ENCODE assay signal across 22 mouse cellular contexts in genomic region chr12:28899696-28900095, GRCm38 (mm10).
DNase-seq lines count a peak whose midpoint lies in the region; ATAC-seq and TF ChIP-seq lines count a peak whose summit lies in the region.
"Had no signal": no experiment of that assay in that cellular context is flagged by ENCODE, and none has a peak within 500 bp of the region (broad histone marks: within the 10 kb centered on the region; RNA-seq: fewer than 3 reads in every experiment).

No protein-coding gene starts in this region.

- H3K27me3 ChIP-seq in hindbrain, embryonic 10.5 days (ENCODE audit: insufficient read depth, poor library complexity, severe bottlenecking): no peaks in the 10 kb centered on the region
- H3K27me3 ChIP-seq in hindbrain, embryonic 12.5 days: no peaks in the 10 kb centered on the region
- H3K27me3 ChIP-seq in kidney, adult 2 months (replicated peaks; ENCODE audit: control insufficient read depth, insufficient read depth, low read length): no peaks in the 10 kb centered on the region
- no peaks in the 10 kb centered on the region for H3K27me3 ChIP-seq in liver, adult 2 months (ENCODE audit: control insufficient read depth, insufficient read depth, low read length)
- no peaks in the 10 kb centered on the region for H3K27me3 ChIP-seq in liver, postnatal 0 days (ENCODE audit: insufficient read depth, low read length)
- H3K27me3 ChIP-seq in neural tube, embryonic 13.5 days: no peaks in the 10 kb centered on the region
- no peaks in the 10 kb centered on the region for H3K27me3 ChIP-seq in neural tube, embryonic 15.5 days (replicated peaks)
- H3K27me3 ChIP-seq: forebrain, embryonic 13.5 days; heart, embryonic 15.5 days had no signal

- H3K9me3 ChIP-seq in hindbrain, embryonic 10.5 days: no peaks in the 10 kb centered on the region
- no peaks in the 10 kb centered on the region for H3K9me3 ChIP-seq in hindbrain, embryonic 12.5 days (replicated peaks)
- peaks cover 3% of the 10 kb centered on the region; the same call in 1 of the 2 replicates for H3K9me3 ChIP-seq in liver, postnatal 0 days (ENCODE audit: low read length)
- H3K9me3 ChIP-seq in neural tube, embryonic 13.5 days: no peaks in the 10 kb centered on the region
- no peaks in the 10 kb centered on the region for H3K9me3 ChIP-seq in neural tube, embryonic 15.5 days (replicated peaks)
- H3K9me3 ChIP-seq: embryonic facial prominence, embryonic 10.5 days; heart, embryonic 15.5 days had no signal

- peaks cover 14% of the 10 kb centered on the region for H3K4me1 ChIP-seq in hindbrain, embryonic 10.5 days (replicated peaks)
- peaks cover 4% of the 10 kb centered on the region for H3K4me1 ChIP-seq in hindbrain, embryonic 12.5 days
- H3K4me1 ChIP-seq in kidney, adult 2 months (ENCODE audit: control insufficient read depth, insufficient read depth, low read length): no peaks in the 10 kb centered on the region
- peaks cover 29% of the 10 kb centered on the region for H3K4me1 ChIP-seq in liver, adult 2 months (ENCODE audit: control insufficient read depth, insufficient read depth, low read length)
- no peaks in the 10 kb centered on the region for H3K4me1 ChIP-seq in liver, postnatal 0 days (ENCODE audit: insufficient read depth)
- H3K4me1 ChIP-seq in neural tube, embryonic 13.5 days (replicated peaks): peaks cover 19% of the 10 kb centered on the region
- peaks cover 3% of the 10 kb centered on the region; the same call in 1 of the 2 replicates for H3K4me1 ChIP-seq in neural tube, embryonic 15.5 days
- H3K4me1 ChIP-seq: forebrain, embryonic 13.5 days; heart, embryonic 15.5 days had no signal

- H3K4me3 ChIP-seq in hindbrain, embryonic 10.5 days: no peak overlapping the region
- no peak overlapping the region for H3K4me3 ChIP-seq in hindbrain, embryonic 12.5 days
- H3K4me3 ChIP-seq in kidney, adult 2 months (ENCODE audit: insufficient read depth, low read depth, low read length): no peak overlapping the region
- no peak overlapping the region for H3K4me3 ChIP-seq in liver, adult 2 months (ENCODE audit: insufficient read depth, low read depth, low read length)
- H3K4me3 ChIP-seq in liver, postnatal 0 days (ENCODE audit: low read depth, low read length): no peak overlapping the region
- H3K4me3 ChIP-seq in neural tube, embryonic 13.5 days: no peak overlapping the region
- H3K4me3 ChIP-seq in neural tube, embryonic 15.5 days (replicated peaks): no peak overlapping the region
- H3K4me3 ChIP-seq: embryonic facial prominence, embryonic 10.5 days; forebrain, embryonic 13.5 days; heart, adult 2 months; heart, embryonic 15.5 days had no signal

- no peak for TF ChIP-seq POLR2A in kidney, adult 2 months (IDR thresholded peaks at IDR 0.05; ENCODE audit: low read depth, low read length)
- no peak for TF ChIP-seq POLR2A in liver, adult 2 months (IDR thresholded peaks at IDR 0.05; ENCODE audit: extremely low read depth, insufficient read depth, low read length)

- ATAC-seq in hindbrain, embryonic 12.5 days (ENCODE audit: low FRiP score): no peak
- no peak for ATAC-seq in liver, postnatal 0 days
- no peak for ATAC-seq in neural tube, embryonic 13.5 days (ENCODE audit: low read depth)
- no peak; the same call in 1 of the 2 replicates for ATAC-seq in neural tube, embryonic 15.5 days (ENCODE audit: low FRiP score)
- ATAC-seq: CD4-positive, CD25-positive, alpha-beta regulatory T cell, adult 4 months; forebrain, embryonic 13.5 days; forebrain, postnatal 0 days had no signal

- WGBS in hindbrain, embryonic 10.5 days: 64% methylated on average over 4 of the region's 4 CpGs
- 52% methylated on average over 4 of the region's 4 CpGs for WGBS in hindbrain, embryonic 12.5 days
- WGBS in kidney, adult 2 months: 29% methylated on average over 4 of the region's 4 CpGs
- 15% methylated on average over 4 of the region's 4 CpGs for WGBS in liver, adult 2 months
- WGBS in liver, postnatal 0 days (ENCODE audit: insufficient replicate concordance): 61% methylated on average over 4 of the region's 4 CpGs
- 28% methylated on average over 4 of the region's 4 CpGs for WGBS in neural tube, embryonic 13.5 days
- 21% methylated on average over 4 of the region's 4 CpGs for WGBS in neural tube, embryonic 15.5 days

- H3K27ac ChIP-seq in hindbrain, embryonic 10.5 days: peak overlapping the region; percentile 16; the same call in 1 of the 2 replicates
- no peak overlapping the region for H3K27ac ChIP-seq in hindbrain, embryonic 12.5 days
- H3K27ac ChIP-seq in kidney, adult 2 months (ENCODE audit: insufficient read depth, low read depth, low read length): no peak overlapping the region
- H3K27ac ChIP-seq in liver, adult 2 months (replicated peaks; ENCODE audit: insufficient read depth, low read depth, low read length): no peak overlapping the region; the same call in none of the 2 replicates
- no peak overlapping the region for H3K27ac ChIP-seq in liver, postnatal 0 days (ENCODE audit: low read depth)
- H3K27ac ChIP-seq in neural tube, embryonic 13.5 days (replicated peaks): 0 out of 2 replicates have a peak overlapping the region, but pooled peaks have one; percentile 23
- no peak overlapping the region for H3K27ac ChIP-seq in neural tube, embryonic 15.5 days (replicated peaks)
- H3K27ac ChIP-seq: embryonic facial prominence, embryonic 10.5 days; forebrain, embryonic 13.5 days; heart, adult 2 months; heart, embryonic 15.5 days had no signal

- no peaks in the 10 kb centered on the region for H3K36me3 ChIP-seq in hindbrain, embryonic 10.5 days
- H3K36me3 ChIP-seq in hindbrain, embryonic 12.5 days: no peaks in the 10 kb centered on the region
- no peaks in the 10 kb centered on the region for H3K36me3 ChIP-seq in kidney, adult 2 months (ENCODE audit: control insufficient read depth, insufficient read depth, low read length)
- H3K36me3 ChIP-seq in liver, adult 2 months (ENCODE audit: control insufficient read depth, insufficient read depth, low read length): no peaks in the 10 kb centered on the region
- no peaks in the 10 kb centered on the region for H3K36me3 ChIP-seq in liver, postnatal 0 days (replicated peaks; ENCODE audit: insufficient read depth, low read length)
- H3K36me3 ChIP-seq in neural tube, embryonic 13.5 days: 0 out of 2 replicates have a peak, but pooled peaks cover 3% of the 10 kb centered on the region
- no peaks in the 10 kb centered on the region for H3K36me3 ChIP-seq in neural tube, embryonic 15.5 days
- H3K36me3 ChIP-seq: embryonic facial prominence, embryonic 10.5 days; G1E; heart, embryonic 15.5 days had no signal

- no peak for TF ChIP-seq CTCF in kidney, adult 2 months (conservative IDR thresholded peaks at IDR 0.05; ENCODE audit: insufficient read depth, insufficient read length, low read depth, low read length)
- no peak for TF ChIP-seq CTCF in liver, adult 2 months (IDR thresholded peaks at IDR 0.05; ENCODE audit: low read depth, low read length)
- TF ChIP-seq CTCF in liver, postnatal 0 days (IDR thresholded peaks at IDR 0.05; ENCODE audit: low read depth): no peak

- no peak for TF ChIP-seq EP300 in liver, postnatal 0 days (IDR thresholded peaks at IDR 0.05; ENCODE audit: low read depth)

- H3K79me2 ChIP-seq in liver, adult 2 months (ENCODE audit: control insufficient read depth, insufficient read depth, low read length): no peaks in the 10 kb centered on the region

- no peak overlapping the region for H3K9ac ChIP-seq in hindbrain, embryonic 12.5 days
- H3K9ac ChIP-seq in liver, adult 2 months (ENCODE audit: low read depth, low read length): no peak overlapping the region
- H3K9ac ChIP-seq in liver, postnatal 0 days (replicated peaks): no peak overlapping the region
- no peak overlapping the region for H3K9ac ChIP-seq in neural tube, embryonic 13.5 days
- no peak overlapping the region for H3K9ac ChIP-seq in neural tube, embryonic 15.5 days (replicated peaks)
- H3K9ac ChIP-seq: forebrain, embryonic 13.5 days; forebrain, postnatal 0 days; heart, embryonic 15.5 days had no signal

- H3K4me2 ChIP-seq in hindbrain, embryonic 12.5 days (replicated peaks): no peak overlapping the region
- H3K4me2 ChIP-seq in liver, postnatal 0 days (ENCODE audit: low read depth, low read length): no peak overlapping the region
- no peak overlapping the region for H3K4me2 ChIP-seq in neural tube, embryonic 13.5 days
- H3K4me2 ChIP-seq in neural tube, embryonic 15.5 days: no peak overlapping the region
- H3K4me2 ChIP-seq: forebrain, embryonic 13.5 days; heart, embryonic 11.5 days; heart, embryonic 15.5 days had no signal

- no peak for DNase-seq in hindbrain, embryonic 10.5 days (ENCODE audit: low spot score)
- DNase-seq in kidney, adult 2 months: peak; percentile 18
- DNase-seq in kidney, postnatal 10 days: no peak
- peak; percentile 72 for DNase-seq in liver, adult 2 months (ENCODE audit: extremely low read depth, low read depth, low spot score)
- no peak for DNase-seq in liver, postnatal 0 days
- DNase-seq: adrenal gland, adult 8-10 months; adrenal gland, postnatal 36 days; B cell, adult 2 months; cerebellum, adult 2 months; forebrain, postnatal 0 days; gastrocnemius, postnatal 14 days; heart, adult 2 months; heart, postnatal 14 days had no signal

Comparison
In these comparisons a context has a peak if more than half of its experiments do, and no peak if none do; other contexts are left out.
1. DNase-seq: peak in kidney, adult 2 months (single experiment) and liver, adult 2 months (single experiment); none in hindbrain, embryonic 10.5 days (single experiment), kidney, postnatal 10 days (single experiment) and liver, postnatal 0 days (single experiment).
2. H3K27ac ChIP-seq: peak in hindbrain, embryonic 10.5 days (single experiment) and neural tube, embryonic 13.5 days (single experiment); none in hindbrain, embryonic 12.5 days (single experiment), kidney, adult 2 months (single experiment), liver, adult 2 months (single experiment), liver, postnatal 0 days (single experiment) and neural tube, embryonic 15.5 days (single experiment).